Mouse (Mus musculus): ENCODE data around the gene Hspa1b.
"Not testable (repeated sequence)": the region's sequence is repeated elsewhere in the genome, so short reads cannot be mapped to it uniquely, and the experiment has no call there.

The Hspa1b gene

DNA sequence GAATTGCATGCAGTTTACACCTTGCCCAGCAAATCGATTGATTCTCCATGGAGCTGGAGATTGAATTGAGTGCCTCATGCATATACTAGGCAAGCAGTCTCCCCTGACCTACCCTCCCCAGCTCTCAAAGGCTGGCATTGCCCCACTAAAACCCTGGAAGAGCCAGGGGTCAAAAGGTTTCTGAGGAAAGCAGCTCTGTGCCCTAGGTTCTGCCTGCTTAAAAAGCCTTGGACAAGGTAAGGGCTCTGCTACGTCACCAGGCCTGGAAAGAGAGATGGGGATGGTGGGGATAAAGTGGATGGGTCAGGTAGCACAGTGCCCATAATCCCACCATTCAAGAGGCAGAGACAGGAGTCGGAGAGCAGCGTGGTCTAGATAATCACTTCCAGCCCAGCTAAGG, 4.2 kb downstream of the Hspa1b start:
- DNase-seq (ENCODE audit: low read depth, low spot score) = no peak

DNA sequence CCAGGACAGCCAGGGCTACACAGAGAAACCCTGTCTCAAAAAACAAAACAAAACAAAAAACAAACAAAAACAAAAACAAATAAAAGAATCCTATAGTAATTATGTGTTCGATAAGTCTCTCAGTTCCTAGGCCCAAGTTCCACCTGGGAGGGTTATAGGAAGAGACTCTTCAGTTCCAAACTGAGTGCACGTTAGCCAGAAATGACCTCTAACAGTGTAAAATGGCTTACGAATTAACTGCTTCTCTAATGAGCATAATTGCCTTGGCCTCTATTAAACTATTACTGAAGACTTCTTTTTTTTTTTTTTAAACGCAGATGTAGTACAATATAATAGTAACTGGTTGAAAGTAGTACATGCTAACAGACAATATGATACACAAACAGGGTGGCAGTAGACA, 5.1 kb downstream of the Hspa1b start:
- no peak for DNase-seq (ENCODE audit: low read depth, low spot score)

- DNase-seq (ENCODE audit: low read depth, low spot score) = no peak
These were observed 5.8 kb downstream of the Hspa1b start for GRCm38 (mm10) chr17:34953258-34953657.

DNA sequence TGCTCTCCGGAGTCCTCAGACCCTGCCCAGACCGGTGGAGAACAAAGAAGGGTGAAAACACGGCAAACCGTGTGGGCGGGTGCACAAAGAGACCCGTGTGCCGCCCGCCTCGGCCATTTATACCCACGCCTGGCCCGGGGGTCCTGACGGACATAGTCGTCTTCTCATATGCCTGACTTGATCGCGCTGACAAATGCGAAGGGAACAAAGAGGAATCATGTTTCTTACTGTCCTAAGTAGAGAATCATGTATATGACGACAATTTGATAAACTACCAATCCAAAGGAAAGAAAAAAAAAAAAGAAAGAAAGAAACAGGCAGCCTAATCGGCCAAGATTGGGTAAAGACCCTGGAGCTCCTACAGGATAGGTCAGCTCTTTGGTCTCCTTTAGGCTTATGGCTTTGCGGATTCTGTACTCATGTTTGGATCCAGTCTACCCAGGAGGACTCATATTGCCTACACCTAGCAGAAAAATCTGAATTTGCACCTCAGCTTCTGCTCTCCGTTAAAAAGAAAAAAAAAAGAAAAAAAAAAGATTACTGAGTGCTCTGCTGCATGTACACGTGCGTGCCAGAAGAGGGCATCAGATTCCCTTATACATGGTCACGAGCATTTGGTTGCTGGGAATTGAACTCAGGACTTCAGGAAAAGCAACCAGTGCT, 6.5 kb downstream of the Hspa1b start:
- peak; percentile 83 for DNase-seq (ENCODE audit: low read depth, low spot score)

GRCm38 (mm10) chr17:34951636-34952377, 7.2 kb downstream of the Hspa1b start:
- no peak for DNase-seq (ENCODE audit: low read depth, low spot score)

GRCm38 (mm10) chr17:34950514-34951455, 8.3 kb downstream of the Hspa1b start:
- DNase-seq (ENCODE audit: low read depth, low spot score) = no peak

GRCm38 (mm10) chr17:34949553-34949969, 9.5 kb downstream of the Hspa1b start:
- no peak for DNase-seq (ENCODE audit: low read depth, low spot score)

DNA sequence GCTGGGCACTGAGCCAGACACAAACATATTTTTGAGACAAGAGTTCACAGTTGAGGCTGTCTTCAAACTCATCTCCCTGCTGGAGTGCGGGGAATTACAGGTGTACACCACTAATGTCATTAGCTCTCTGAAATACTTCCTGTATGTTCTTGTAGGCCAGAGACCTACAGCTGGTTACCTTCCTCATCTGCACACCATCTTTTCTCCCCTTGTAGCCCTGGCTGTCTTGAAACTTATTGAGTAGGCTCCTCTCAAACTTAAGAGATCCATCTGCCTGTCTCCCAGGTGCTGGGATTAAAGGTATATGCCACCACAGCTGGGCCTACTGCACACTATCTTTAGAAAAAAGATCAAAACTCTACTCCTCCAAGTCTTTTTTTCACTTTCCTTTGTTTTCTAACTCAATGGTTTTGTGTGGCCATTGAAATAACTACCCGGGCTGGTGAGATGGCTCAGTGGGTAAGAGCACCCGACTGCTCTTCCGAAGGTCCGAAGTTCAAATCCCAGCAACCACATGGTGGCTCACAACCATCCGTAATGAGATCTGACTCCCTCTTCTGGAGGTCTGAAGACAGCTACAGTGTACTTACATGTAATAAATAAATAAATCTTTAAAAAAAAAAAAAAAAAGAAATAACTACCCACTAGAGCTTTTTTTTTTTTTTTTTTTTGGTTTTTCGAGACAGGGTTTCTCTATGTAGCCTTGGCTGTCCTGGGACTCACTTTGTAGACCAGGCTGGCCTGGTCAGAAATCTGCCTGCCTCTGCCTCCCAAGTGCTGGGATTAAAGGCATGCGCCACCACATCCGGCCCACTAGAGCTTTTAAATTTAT, 10.1 kb downstream of the Hspa1b start:
- DNase-seq (ENCODE audit: low read depth, low spot score) = not testable (repeated sequence)

DNA sequence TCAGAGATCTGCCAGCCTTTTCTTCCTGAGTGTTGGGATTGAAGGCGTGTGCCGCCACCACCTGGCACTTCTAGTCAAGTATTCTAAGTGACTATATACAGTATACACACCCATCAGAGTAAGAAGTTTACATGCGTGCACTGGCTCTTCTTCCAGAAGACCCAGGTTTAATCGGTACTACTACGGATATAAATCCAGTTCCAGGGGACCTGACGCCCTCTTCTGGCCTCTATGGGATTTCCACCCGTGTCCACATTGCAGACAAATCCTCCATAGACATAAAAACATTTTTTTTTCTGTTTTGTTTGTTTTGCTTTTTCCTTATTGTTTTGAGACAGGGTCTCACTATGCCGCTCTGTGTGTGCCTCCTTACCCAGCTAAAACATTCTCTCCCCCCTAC, 11.4 kb downstream of the Hspa1b start:
- DNase-seq (ENCODE audit: low read depth, low spot score) = peak; percentile 62

DNA sequence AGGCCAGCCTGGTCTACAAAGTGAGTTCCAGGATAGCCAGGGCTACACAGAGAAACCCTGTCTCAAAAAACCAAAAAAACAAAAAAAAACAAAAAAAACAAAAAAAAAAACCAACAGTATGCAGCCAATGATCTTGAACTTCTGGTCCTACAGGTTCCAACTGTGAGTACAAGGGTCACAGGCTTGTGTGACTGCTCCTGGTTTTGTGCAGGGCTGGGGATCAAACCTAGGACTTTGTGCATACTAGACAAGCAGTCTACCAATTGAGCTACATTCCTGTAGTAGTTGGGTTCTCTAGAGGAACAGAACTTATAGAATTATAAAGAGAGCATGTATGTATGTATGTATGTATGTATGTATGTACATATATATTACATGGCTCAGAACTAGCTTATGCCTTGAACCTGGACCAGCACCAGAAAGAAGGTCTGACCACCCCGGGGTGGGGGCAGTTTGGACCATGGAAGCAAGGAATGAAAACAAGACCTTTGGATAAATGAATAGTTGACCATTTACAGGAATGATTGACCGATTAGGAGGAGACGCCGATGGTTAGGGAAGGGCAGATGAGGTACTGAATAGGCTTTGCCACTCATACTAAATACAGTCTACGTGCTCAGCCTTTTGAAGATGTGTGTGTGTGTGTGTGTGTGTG, 12.4 kb downstream of the Hspa1b start:
- no peak for DNase-seq (ENCODE audit: low read depth, low spot score)

DNA sequence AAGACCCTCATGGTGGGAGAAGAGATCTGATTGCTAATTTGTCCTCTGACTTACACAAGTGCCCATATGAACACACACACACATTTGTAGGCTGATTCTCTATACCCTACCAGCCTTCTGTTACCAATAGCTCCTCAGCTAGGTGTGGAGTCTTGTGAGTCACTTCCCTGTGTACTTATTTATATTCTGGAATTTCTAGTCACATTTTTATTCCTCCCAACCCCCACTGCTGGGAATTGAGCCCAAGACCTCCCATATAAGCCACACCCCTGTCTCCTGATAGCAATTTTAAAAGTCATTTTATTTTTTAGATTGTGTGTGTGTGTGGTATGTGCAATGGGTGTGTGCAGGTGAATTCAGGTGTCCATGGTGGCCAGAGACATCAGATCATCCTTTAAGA, 14.7 kb downstream of the Hspa1b start:
- DNase-seq (ENCODE audit: low read depth, low spot score) = no peak

GRCm38 (mm10) chr17:34943128-34943815, 15.8 kb downstream of the Hspa1b start:
- DNase-seq (ENCODE audit: low read depth, low spot score) = no peak

GRCm38 (mm10) chr17:34941344-34942041, 17.5 kb downstream of the Hspa1b start:
- DNase-seq (ENCODE audit: low read depth, low spot score) = no peak

- no peak for DNase-seq (ENCODE audit: low read depth, low spot score)
These were observed 21.0 kb downstream of the Hspa1b start for GRCm38 (mm10) chr17:34937960-34938505.

- no peak for DNase-seq (ENCODE audit: low read depth, low spot score)
These were observed 24.2 kb downstream of the Hspa1b start for GRCm38 (mm10) chr17:34934830-34935229.

- DNase-seq (ENCODE audit: low read depth, low spot score) = no peak
These were observed 25.0 kb downstream of the Hspa1b start for GRCm38 (mm10) chr17:34934031-34934430.

DNA sequence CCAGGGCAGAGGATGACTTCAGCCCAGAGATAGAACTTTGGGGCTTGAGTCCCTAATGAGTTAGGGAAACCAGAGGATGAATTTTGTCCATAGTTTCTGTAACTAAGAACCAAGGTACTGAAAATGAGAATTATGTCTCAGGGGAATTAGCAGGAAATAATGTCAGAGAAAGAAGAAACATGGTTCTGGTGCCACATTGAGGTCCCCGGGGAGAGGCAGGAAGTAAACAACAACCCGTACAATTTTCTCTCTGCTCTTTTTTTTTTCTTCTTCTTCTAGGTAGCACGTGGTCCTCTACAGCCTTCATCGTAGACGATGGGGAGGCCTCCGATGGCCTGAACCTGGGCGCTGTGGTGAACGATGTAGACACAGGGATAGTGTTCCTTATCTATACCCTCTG, 26.8 kb downstream of the Hspa1b start:
- peak; percentile 47 for DNase-seq (ENCODE audit: low read depth, low spot score)

- peak; percentile 62 for DNase-seq (ENCODE audit: low read depth, low spot score)
These were observed 27.3 kb downstream of the Hspa1b start for GRCm38 (mm10) chr17:34931735-34932098.

- DNase-seq (ENCODE audit: low read depth, low spot score) = peak; percentile 98
These were observed 27.8 kb downstream of the Hspa1b start, which contains the start of gene Neu1 for GRCm38 (mm10) chr17:34931061-34931734. Gene Neu1 (plus strand): TSS chr17:34931253.

Measured in CD4-positive, CD25-positive, alpha-beta regulatory T cell, adult 2 months (primary cell).